Mouse (Mus musculus): ENCODE measurements around the gene Ugt1a6b. TPM values are rescaled to one million over a fixed set of nuclear protein-coding genes. Genes with fewer than 3 reads are reported as not detected.
"Not testable (repeated sequence)": the region's sequence is repeated elsewhere in the genome, so short reads cannot be mapped to it uniquely, and the experiment has no call there.

Ugt1a6b gene
- polyA plus RNA-seq, 1 experiment from 2014 or later, result 2.2 TPM

DNA sequence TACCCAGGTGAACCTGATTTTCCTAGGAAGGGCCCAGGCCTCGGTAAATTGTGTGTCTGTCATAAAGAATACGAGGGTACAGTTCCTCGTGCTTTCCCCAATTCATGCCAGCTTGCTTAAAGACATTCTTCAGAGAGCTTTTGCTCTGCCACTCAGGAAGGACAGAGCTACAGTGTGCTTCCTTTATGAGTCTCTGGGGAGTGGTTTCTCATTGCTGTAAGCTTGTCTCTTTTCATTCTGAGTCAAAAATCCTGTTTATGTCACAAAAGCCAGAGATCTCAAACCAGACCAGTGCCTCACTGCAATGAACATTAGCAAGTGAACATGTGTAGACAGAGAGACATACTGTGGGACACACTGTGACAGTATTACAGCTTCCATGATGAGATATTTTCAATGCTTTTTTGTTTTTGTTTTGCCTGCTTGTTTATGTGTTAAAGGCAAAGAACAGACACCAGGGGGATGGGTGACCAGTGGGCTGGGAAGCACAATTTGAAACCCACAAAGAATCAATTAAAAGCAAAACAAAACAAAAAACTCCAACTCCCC, 30.9 kb downstream of the Ugt1a6b start:
- H3K4me3 ChIP-seq, result no peak overlapping the region
- no peaks in the 10 kb centered on the region for H3K9me3 ChIP-seq
- H3K27me3 ChIP-seq, result no peaks in the 10 kb centered on the region
- 58% methylated on average over 3 of the region's 3 CpGs for WGBS
- H3K27ac ChIP-seq, result peak overlapping the region; percentile 67
- H3K4me1 ChIP-seq (replicated peaks), result peaks cover 7% of the 10 kb centered on the region; the same call in 1 of the 2 replicates
- peak; percentile 57 for ATAC-seq (ENCODE audit: low FRiP score)
- H3K4me2 ChIP-seq, result no peak overlapping the region
- no peak overlapping the region for H3K9ac ChIP-seq
- H3K36me3 ChIP-seq, result no peaks in the 10 kb centered on the region

DNA sequence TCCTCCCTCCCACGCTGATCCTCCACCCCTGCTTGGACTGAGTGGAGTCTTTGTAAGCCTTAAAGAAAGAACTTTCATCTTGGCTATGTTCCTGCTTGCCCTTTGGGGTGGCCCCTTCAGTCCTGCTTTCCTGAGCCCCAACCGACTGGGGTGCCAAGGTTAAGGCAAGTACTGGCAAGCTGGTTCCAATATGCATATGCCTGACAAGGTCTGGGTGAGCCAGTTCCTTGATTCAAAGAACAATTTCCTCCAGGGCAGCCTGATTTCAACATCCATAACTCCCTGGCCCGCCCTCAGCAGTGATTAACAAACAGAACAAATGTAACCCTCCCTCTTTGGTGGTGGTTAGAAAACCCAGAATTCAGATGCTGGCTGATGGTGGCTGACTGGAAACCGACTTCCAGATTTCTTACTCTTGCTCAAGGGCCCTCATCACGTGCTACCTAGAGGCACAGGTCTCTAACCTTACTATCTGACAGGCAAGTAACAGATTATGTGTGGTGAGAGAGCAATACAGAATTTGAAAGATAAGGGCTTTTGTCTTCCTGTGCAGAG, 31.5 kb downstream of the Ugt1a6b start, which contains the start of gene Ugt1a6a:
Gene Ugt1a6a (plus strand): TSS at position 353 of the 555 bp plus-strand sequence.
- H3K4me1 ChIP-seq (replicated peaks); H3K27me3 ChIP-seq; H3K4me2 ChIP-seq; H3K36me3 ChIP-seq; H3K4me3 ChIP-seq; H3K9me3 ChIP-seq; H3K9ac ChIP-seq: not testable (repeated sequence)
- WGBS, result 44% methylated on average over 5 of the region's 5 CpGs
- peak; percentile 72 for ATAC-seq (ENCODE audit: low FRiP score)
- H3K27ac ChIP-seq, result peak within 1 kb of the TSS; percentile 67

DNA sequence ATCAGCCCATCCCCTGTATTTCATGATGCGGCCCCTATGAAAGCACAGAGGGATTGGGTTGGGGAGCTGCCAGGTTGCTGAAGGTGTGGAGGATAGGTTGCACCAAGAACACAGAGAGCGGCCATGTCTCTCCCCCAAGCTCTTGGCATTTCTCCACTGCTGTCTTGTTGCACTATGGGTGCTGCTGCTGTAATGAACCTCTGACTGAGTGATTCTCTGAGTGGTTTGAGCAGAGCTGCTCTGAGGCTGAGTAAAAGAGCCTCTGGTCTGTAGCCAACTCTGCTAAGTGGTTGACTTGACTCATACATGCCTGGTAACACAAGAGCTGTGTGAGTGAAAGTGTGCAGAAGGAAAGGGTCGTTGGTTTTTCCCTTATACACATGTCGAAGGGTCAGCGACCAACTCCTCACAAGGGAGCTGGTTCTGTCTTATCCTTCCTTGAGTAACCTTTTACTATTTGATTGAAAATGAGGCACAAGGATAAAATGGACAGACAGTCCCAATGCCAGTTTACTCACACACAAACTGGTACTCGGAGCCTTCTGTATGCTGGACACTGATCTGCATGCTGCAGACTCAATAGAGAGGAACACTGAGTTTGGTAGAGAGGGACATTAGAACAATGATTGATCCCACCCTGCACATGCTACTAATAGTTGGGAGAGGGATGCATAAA, 32.3 kb downstream of the Ugt1a6b start:
- ATAC-seq (ENCODE audit: low FRiP score); H3K4me2 ChIP-seq; H3K9ac ChIP-seq; H3K9me3 ChIP-seq; H3K27ac ChIP-seq; H3K27me3 ChIP-seq; H3K36me3 ChIP-seq; H3K4me1 ChIP-seq (replicated peaks); H3K4me3 ChIP-seq: not testable (repeated sequence)
- WGBS, result 87% methylated on average over 6 of the region's 6 CpGs

DNA sequence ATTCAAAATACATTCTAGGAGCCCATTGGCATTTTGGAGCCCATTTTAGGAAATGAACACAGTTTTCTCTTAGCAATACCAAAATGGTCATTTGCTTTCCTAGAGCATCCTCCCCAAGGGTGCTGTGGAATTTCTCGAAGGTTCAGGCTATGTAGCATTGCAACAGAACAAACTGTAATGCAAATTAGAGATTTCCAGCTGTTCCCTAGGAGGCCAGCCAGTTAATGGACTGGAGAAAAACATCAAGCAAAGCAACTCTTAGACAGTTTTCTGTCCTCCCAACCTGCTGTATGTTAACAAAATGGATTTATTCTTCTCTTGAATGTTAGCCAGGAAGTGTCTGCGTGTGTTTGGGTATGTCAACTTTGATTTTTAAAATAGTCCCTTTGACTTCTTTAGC, 33.6 kb downstream of the Ugt1a6b start:
- Histone ChIP-seq H3K36me3 (no peaks in the 10 kb centered on the region), H3K4me3 (no peak overlapping the region), H3K27me3 (no peaks in the 10 kb centered on the region), H3K9me3 (no peaks in the 10 kb centered on the region), H3K4me1 (replicated peaks) (peaks cover 7% of the 10 kb centered on the region; the same call in 1 of the 2 replicates), H3K9ac (no peak overlapping the region), H3K27ac (no peak overlapping the region), H3K4me2 (no peak overlapping the region)
- WGBS, result 71% methylated on average over 2 of the region's 2 CpGs
- no peak for ATAC-seq (ENCODE audit: low FRiP score)

DNA sequence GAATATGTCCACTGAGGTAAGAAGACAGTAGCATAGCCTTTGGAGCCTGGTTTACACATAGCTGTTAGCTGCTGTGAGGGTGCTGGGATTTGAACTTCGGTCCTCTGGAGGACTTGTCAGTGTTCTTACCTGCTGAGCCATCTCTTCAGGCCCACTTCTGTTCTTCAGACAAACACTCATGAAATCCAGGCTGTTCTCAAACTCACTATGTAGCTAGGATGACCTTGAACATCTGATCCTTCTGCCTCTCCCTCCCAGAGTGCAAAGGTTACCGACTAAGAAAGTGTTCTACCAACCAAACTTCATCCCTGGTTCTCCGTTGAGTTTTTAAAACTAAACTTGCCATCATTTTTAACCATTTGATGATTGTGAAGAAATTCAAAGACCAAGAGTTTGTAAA, 34.2 kb downstream of the Ugt1a6b start:
- 94% methylated on average over 3 of the region's 3 CpGs for WGBS
- H3K27me3 ChIP-seq, result no peaks in the 10 kb centered on the region
- H3K9me3 ChIP-seq, result no peaks in the 10 kb centered on the region
- no peak overlapping the region for H3K9ac ChIP-seq
- H3K36me3 ChIP-seq, result no peaks in the 10 kb centered on the region
- no peak overlapping the region for H3K4me3 ChIP-seq
- H3K4me2 ChIP-seq, result no peak overlapping the region
- no peak overlapping the region for H3K27ac ChIP-seq
- ATAC-seq (ENCODE audit: low FRiP score), result no peak
- H3K4me1 ChIP-seq (replicated peaks), result peaks cover 7% of the 10 kb centered on the region; the same call in 1 of the 2 replicates

DNA sequence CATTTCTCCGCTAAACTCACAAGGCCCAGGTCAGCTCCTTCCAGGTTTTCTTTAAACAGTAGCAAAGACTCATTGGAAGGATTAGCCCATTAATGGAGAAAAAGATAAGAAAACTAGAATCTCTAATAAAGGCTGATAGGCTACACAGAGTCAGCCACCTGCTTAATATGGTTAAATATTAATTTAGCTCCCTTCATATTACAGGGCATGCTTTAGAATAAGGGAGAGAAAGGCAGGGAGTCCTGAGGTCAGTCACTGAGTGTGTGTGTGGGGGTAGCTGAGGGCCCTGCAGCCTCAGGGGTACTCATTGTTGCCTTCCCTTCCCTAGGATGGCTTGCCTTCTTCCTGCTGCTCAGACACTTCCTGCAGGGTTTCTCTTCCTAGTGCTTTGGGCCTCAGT, 35.1 kb downstream of the Ugt1a6b start:
- no peak for ATAC-seq (ENCODE audit: low FRiP score)
- no peak overlapping the region for H3K4me3 ChIP-seq

DNA sequence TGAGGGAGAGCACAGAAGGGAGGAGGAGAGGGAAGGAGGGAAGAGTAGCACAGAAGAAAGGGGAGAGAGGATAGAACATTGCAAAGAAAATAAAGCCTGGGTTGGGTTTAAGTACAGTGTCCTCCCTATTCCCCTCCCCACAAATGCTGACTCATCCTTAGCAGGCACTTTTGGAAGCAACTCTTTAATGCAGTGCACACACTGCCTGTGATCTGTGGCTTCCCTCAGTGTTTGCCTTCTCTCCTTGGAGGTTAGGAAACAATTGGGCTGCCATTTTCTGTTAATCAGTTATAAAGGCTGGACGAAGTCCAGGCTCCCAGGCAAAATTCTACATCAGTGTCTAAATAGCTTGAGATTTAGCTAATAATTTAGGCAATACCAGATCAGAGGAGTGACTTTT, 37.4 kb downstream of the Ugt1a6b start:
- not testable (repeated sequence) for H3K27ac ChIP-seq; ATAC-seq (ENCODE audit: low FRiP score); H3K27me3 ChIP-seq; H3K4me2 ChIP-seq; H3K36me3 ChIP-seq; H3K9ac ChIP-seq; H3K9me3 ChIP-seq; H3K4me3 ChIP-seq; H3K4me1 ChIP-seq (replicated peaks)
- WGBS, result 33% methylated on average over 1 of the region's 1 CpGs

More for the DNA sequence above, 35.1 kb downstream of the Ugt1a6b start:
- Histone ChIP-seq H3K9ac (no peak overlapping the region), H3K9me3 (no peaks in the 10 kb centered on the region), H3K4me2 (no peak overlapping the region), H3K27me3 (no peaks in the 10 kb centered on the region), H3K27ac (no peak overlapping the region), H3K4me1 (replicated peaks) (peaks cover 7% of the 10 kb centered on the region; the same call in 1 of the 2 replicates), H3K36me3 (no peaks in the 10 kb centered on the region)
- 91% methylated on average over 1 of the region's 1 CpGs for WGBS

DNA sequence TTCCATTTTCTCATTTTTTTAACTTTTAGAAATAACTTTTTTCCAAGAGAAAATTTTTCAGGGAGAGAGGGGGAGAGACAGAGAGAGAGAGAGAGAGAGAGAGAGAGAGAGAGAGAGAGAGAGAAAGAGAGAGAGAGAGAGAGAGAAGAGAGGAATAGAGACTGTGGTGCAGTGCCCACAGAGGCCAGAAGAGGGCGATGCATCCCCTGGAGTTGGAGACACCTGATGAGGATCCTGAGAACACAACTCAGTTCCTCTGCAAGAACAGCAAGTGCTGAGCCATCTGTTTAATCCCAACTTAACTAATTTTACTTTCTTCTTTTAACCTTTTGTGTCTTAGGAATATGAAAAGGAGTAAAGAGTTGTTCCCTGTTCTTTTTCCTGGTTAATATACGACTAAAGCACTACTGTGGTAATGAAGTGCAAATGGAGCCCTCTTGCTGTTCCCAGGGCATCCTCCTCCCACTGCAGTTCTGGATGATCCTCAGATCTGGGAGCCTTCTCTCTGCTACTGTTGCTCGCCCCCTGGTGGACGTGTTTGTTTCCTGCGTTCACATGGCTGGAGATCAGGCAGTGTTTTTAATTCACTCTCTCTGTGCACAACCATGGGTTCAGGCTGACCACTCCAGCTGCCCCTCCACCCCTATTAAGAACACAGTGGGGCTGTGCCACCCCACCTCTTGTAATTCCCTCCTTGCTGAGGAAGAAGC, 41.1 kb downstream of the Ugt1a6b start:
- WGBS, result 0% methylated on average over 5 of the region's 5 CpGs
- not testable (repeated sequence) for H3K27ac ChIP-seq

DNA sequence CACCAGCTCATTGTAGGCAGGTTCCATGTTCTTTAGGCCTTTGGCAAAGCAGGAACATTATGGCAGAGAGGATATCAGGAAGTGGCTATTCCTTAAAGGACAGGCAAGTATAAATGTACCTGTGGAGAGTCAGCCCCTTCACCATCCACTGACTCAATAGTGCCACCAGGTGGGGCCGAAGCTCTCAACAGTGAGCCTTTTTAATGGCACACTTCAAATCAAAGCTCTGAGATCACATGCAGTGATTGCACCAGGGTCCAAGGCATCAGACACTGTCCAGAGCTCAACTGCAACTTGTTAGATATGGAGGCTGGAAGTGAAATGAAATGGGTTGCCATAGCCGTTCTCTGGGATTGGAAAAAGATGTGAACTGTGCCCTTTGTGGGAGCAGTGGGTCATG, 42.2 kb downstream of the Ugt1a6b start:
- H3K36me3 ChIP-seq; H3K9ac ChIP-seq; ATAC-seq (ENCODE audit: low FRiP score); H3K4me2 ChIP-seq; H3K4me3 ChIP-seq; H3K9me3 ChIP-seq; H3K4me1 ChIP-seq (replicated peaks); H3K27ac ChIP-seq; H3K27me3 ChIP-seq: not testable (repeated sequence)
- WGBS, result 72% methylated on average over 2 of the region's 2 CpGs

More for the DNA sequence above, 41.1 kb downstream of the Ugt1a6b start:
- H3K9me3 ChIP-seq; H3K4me3 ChIP-seq; H3K4me1 ChIP-seq (replicated peaks); H3K4me2 ChIP-seq; H3K9ac ChIP-seq; ATAC-seq (ENCODE audit: low FRiP score); H3K36me3 ChIP-seq; H3K27me3 ChIP-seq: not testable (repeated sequence)

DNA sequence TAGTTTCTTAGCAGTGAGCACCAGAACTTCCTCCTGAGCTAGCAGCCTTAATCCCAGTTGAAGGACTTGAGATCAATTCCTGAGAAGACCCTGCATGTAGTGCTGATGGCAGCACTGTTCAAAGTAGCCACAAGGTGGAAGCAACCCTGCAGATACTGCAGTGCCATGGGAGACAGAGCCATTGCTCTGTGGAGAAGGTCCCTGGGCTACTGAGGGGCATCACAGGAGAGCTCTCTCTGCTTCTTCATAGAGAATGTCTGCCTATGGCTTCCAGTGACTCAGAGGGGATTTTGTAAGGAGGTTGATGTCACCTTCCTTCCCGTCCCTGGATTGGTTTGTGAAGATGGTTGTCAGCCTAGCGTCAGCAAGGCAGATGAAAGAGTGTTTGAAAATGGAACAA, 47.1 kb downstream of the Ugt1a6b start:
- H3K4me3 ChIP-seq; H3K27me3 ChIP-seq; H3K27ac ChIP-seq; H3K9me3 ChIP-seq; H3K9ac ChIP-seq; H3K36me3 ChIP-seq; ATAC-seq (ENCODE audit: low FRiP score); H3K4me2 ChIP-seq; H3K4me1 ChIP-seq (replicated peaks): not testable (repeated sequence)
- 81% methylated on average over 2 of the region's 2 CpGs for WGBS

DNA sequence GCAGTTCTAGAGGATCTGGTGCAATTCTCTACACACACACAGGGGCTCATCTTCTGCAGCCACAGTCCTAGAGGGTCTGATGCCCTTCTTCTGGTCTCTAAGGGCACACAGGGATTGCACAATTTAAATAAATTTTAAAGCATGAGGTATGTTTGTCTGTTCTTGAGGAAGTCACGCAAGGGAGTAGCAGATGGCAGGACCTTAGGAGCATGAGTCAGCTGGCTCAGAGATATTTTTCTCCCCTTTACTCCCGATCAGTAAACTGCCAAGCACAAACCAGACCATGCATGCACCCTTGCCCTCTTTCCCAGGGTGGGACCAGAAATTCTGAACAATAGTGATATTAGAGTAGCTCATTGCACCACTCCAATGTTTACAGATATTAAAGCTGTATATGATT, 55.4 kb downstream of the Ugt1a6b start:
- Histone ChIP-seq H3K4me3 (no peak overlapping the region), H3K9me3 (no peaks in the 10 kb centered on the region), H3K4me1 (replicated peaks) (no peaks in the 10 kb centered on the region), H3K27ac (no peak overlapping the region), H3K9ac (no peak overlapping the region), H3K36me3 (no peaks in the 10 kb centered on the region), H3K27me3 (no peaks in the 10 kb centered on the region), H3K4me2 (no peak overlapping the region)
- ATAC-seq (ENCODE audit: low FRiP score), result no peak
- 89% methylated on average over 2 of the region's 2 CpGs for WGBS

DNA sequence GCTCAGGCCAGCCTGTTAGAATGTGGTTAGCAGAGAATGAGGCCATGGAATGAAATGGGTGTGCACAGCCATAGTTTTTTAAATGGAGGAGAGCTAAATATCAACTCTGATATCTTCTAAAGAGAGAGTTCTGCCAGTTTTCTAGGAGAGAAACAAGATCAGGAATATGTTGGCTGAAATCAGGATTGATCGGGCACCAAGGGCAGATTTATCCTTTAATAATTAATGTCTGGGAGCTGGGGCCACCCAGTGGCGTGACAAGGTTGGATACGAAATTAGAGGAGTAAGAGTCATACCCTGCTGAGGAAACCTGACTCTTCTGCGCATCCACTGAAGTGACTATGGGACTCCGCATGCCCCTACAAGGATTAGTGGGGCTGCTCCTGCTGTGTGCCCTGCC, 62.7 kb downstream of the Ugt1a6b start, which contains the start of gene Ugt1a5:
Gene Ugt1a5 (plus strand): TSS at position 302 of the 400 bp plus-strand sequence.
- no peaks in the 10 kb centered on the region for H3K4me1 ChIP-seq (replicated peaks)
- no peaks in the 10 kb centered on the region for H3K27me3 ChIP-seq
- no peaks in the 10 kb centered on the region for H3K36me3 ChIP-seq
- no peak within 1 kb of the TSS for H3K9ac ChIP-seq
- H3K9me3 ChIP-seq, result no peaks in the 10 kb centered on the region
- WGBS, result 84% methylated on average over 5 of the region's 5 CpGs
- H3K4me2 ChIP-seq, result no peak within 1 kb of the TSS
- ATAC-seq (ENCODE audit: low FRiP score), result no peak
- H3K27ac ChIP-seq, result no peak within 1 kb of the TSS
- no peak within 1 kb of the TSS for H3K4me3 ChIP-seq
